Mouse (Mus musculus) forebrain, postnatal 0 days (tissue): ENCODE measurements around the gene Ankmy2. TPM values are rescaled to one million over a fixed set of nuclear protein-coding genes. Genes with fewer than 3 reads are reported as not detected.

Experiments used
- ATAC-seq: fragments of 200-750 bp; cut with Nextera tagmentation; 2 replicates; pipeline ENCODE4 v1.8.0; 2017; ENCODE audit warnings: mild to moderate bottlenecking, moderate library complexity
- DNase-seq: peaks from one replicate; pipeline ENCODE4 v3.0.0-alpha.2; 2015
- H3K27ac ChIP-seq: fragments of 300-500 bp; sonication (generic); 2 replicates; pipeline ENCODE4 v1.5.1; 2014; ENCODE audit warnings: low read depth, mild to moderate bottlenecking, antibody characterized with exemption, low read length, moderate library complexity, mixed read lengths
- H3K27me3 ChIP-seq: fragments of 300-500 bp; sonication (generic); 2 replicates; pipeline ENCODE4 v1.6.1; 2014; ENCODE audit warnings: mild to moderate bottlenecking, low read length, mixed read lengths; ENCODE audit not compliant: insufficient read depth
- H3K36me3 ChIP-seq: fragments of 300-500 bp; sonication (generic); 2 replicates; pipeline ENCODE4 v1.6.1; 2014; ENCODE audit warnings: mild to moderate bottlenecking, moderate library complexity; ENCODE audit not compliant: insufficient read depth
- H3K4me1 ChIP-seq: fragments of 300-500 bp; sonication (generic); 2 replicates; pipeline ENCODE4 v1.6.1; 2014; ENCODE audit warnings: antibody characterized with exemption; ENCODE audit not compliant: insufficient read depth
- H3K4me2 ChIP-seq: fragments of 300-500 bp; sonication (generic); 2 replicates; pipeline ENCODE4 v1.6.1; 2014; ENCODE audit warnings: low read depth, mild to moderate bottlenecking, moderate library complexity
- H3K4me3 ChIP-seq: fragments of 300-500 bp; sonication (generic); 2 replicates; pipeline ENCODE4 v1.5.1; 2014; ENCODE audit warnings: low read depth, low read length, mixed read lengths
- H3K9ac ChIP-seq: fragments of 300-500 bp; sonication (generic); 2 replicates; pipeline ENCODE4 v1.6.1; 2014; ENCODE audit warnings: mild to moderate bottlenecking
- H3K9me3 ChIP-seq: fragments of 300-500 bp; sonication (generic); 2 replicates; pipeline ENCODE4 v1.6.1; 2016; ENCODE audit warnings: low read length
- CTCF ChIP-seq: sonication (generic); IDR thresholded peaks from 2 replicates; pipeline ENCODE4 v1.5.1; 2016; ENCODE audit warnings: antibody characterized with exemption, control low read depth, low read depth
- WGBS: fragments of 180-500 bp; shearing (Covaris S2); extraction: QIAGEN DNeasy Blood & Tissue Kit; methylation state at CpG from one replicate; pipeline ENCODE4 v1.1.7; 2014; 5-methylcytosine and 5-hydroxymethylcytosine counted together
- polyA plus RNA-seq: library from polyadenylated mRNA; unstranded; fragments of >200 nt; fragmentation: Nextera tagmentation; extraction: Ambion mirVana; gene quantifications from 2 replicates; pipeline ENCODE4 v1.2.1, GENCODE M21; 2015
- total RNA-seq: library from RNA; depleted of rRNA; stranded (reverse); fragments of >200 nt; gene quantifications from 2 replicates; pipeline ENCODE4 v1.2.3, GENCODE M21; 2014

Ankmy2 gene
- total and polyA plus RNA-seq, 2 experiments from 2014 or later, result 77.7 to 78.6 TPM

DNA sequence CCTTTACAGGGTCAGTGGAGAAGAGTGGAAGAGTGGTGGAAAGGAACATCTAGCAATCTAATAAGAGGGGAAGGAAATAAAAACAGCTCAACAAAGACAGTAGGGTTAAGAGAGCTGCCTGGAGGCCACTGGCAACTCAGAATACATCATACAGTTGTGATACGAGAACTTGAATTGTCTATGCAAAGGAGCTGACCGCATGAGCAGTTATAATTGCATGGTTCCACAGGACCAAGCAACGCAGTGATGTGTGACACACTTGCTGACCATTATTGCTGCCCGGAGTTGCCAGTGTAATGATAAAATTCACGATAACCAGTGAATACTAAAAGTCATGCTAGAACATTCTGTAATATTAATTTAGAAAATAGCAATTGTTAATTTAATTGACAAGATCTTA is 30.9 kb upstream of the Ankmy2 start:
- DNase-seq (no peak), ATAC-seq (no peak)
- no peak for TF ChIP-seq CTCF
- Histone ChIP-seq H3K9ac (no peak overlapping the region), H3K4me1 (no peaks in the 10 kb centered on the region), H3K36me3 (peaks cover 33% of the 10 kb centered on the region), H3K27ac (no peak overlapping the region), H3K4me2 (no peak overlapping the region), H3K4me3 (no peak overlapping the region), H3K9me3 (no peaks in the 10 kb centered on the region), H3K27me3 (no peaks in the 10 kb centered on the region)
- 94% methylated on average over 5 of the region's 5 CpGs for WGBS

DNA sequence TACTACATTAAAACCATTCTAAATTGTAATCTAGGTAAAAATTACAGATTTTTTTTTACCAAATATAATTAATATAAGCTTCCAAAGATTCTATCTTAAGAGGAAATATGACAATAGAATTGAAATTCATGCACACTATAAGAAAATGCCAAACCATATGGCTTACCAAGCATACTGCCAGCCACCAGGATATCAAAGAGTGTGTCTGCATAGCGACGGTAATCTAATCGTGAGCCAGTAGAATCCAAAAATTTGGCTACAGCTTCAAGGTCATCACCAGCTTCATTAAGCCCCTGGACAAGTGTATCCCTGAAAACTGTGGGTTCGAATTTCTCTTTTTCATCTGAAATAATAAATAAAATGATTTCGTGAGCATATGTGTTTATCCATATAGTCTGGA is 27.1 kb upstream of the Ankmy2 start:
- 72% methylated on average over 5 of the region's 5 CpGs for WGBS
- H3K9ac ChIP-seq, result no peak overlapping the region
- no peaks in the 10 kb centered on the region for H3K27me3 ChIP-seq
- no peak for ATAC-seq
- no peak for DNase-seq
- H3K4me1 ChIP-seq, result no peaks in the 10 kb centered on the region
- H3K4me2 ChIP-seq, result no peak overlapping the region
- no peak overlapping the region for H3K4me3 ChIP-seq
- H3K27ac ChIP-seq, result no peak overlapping the region
- peaks cover 31% of the 10 kb centered on the region for H3K36me3 ChIP-seq
- H3K9me3 ChIP-seq, result no peaks in the 10 kb centered on the region
- no peak for TF ChIP-seq CTCF

DNA sequence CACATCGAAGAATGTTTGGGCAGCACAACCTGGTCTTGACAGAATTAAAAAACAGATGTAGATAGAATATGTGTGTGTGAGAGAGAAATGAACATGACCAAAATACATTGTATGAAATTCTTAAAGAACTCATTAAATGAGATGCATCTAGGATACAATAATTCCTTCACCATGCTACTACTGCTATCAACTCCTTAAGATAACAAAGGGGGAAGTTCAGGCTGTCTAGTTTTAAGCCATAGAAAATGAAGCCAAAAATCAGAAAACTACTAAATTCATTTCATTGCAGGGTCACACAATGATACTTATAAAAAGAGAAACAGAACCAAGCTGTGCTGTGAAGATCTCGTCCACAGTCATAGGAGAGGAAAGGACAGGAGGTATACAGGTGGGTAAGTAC is 24.7 kb upstream of the Ankmy2 start:
- H3K4me2 ChIP-seq, result no peak overlapping the region
- WGBS, result 91% methylated on average over 2 of the region's 2 CpGs
- no peaks in the 10 kb centered on the region for H3K4me1 ChIP-seq
- ATAC-seq (no peak), DNase-seq (no peak)
- no peak overlapping the region for H3K4me3 ChIP-seq
- H3K9ac ChIP-seq, result no peak overlapping the region
- H3K36me3 ChIP-seq, result peaks cover 34% of the 10 kb centered on the region
- no peaks in the 10 kb centered on the region for H3K9me3 ChIP-seq
- H3K27me3 ChIP-seq, result no peaks in the 10 kb centered on the region
- no peak overlapping the region for H3K27ac ChIP-seq
- no peak for TF ChIP-seq CTCF

DNA sequence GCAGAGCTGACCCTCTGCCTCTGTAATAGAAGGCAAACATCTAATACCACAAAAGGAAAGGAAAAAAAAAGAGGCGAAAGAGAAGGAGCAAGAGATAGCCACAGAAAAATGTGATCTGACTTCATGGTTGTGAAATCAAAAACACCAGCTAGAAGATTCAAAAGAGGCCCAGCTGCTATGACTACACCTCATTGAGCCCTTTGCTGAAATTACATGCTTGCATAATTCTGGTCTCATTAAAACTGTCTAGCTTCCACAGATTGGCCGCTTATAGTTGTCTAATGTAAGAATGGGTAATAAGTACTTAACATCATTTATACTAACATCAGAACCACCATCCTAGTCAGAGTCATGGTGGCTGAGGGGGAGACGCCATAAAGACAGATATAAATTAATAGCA is 24.2 kb upstream of the Ankmy2 start:
- peak; percentile 27; the same call in 1 of the 2 replicates for ATAC-seq
- H3K27ac ChIP-seq, result no peak overlapping the region
- TF ChIP-seq CTCF, result no peak
- peaks cover 34% of the 10 kb centered on the region for H3K36me3 ChIP-seq
- 60% methylated on average over 3 of the region's 3 CpGs for WGBS
- H3K4me1 ChIP-seq, result no peaks in the 10 kb centered on the region
- H3K4me3 ChIP-seq, result no peak overlapping the region
- no peak for DNase-seq
- H3K27me3 ChIP-seq, result no peaks in the 10 kb centered on the region
- H3K9ac ChIP-seq, result no peak overlapping the region
- H3K4me2 ChIP-seq, result no peak overlapping the region
- H3K9me3 ChIP-seq, result no peaks in the 10 kb centered on the region

DNA sequence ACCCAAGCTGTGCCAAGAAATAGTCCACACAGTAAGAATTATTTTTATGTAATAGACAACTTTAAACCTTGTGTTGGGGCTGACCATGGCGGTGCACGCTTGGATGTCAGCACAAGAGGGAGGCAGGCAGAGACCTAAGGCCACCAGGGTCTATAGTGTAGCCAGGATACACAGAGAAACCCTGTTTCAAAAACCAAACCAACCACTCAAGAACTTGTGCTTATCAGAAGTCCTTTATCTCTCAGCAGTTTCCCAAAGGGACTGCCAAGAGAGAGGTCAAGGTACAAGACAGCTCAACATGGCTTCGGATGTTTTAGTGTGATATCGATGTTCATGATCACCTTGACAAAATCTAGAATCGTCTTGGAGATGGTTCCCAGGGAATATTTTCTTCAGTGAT is 23.4 kb upstream of the Ankmy2 start:
- 94% methylated on average over 5 of the region's 5 CpGs for WGBS
- no peak for ATAC-seq

GRCm38 (mm10) chr12:36134111-36134510 is 22.8 kb upstream of the Ankmy2 start:
- WGBS, result 93% methylated on average over 5 of the region's 5 CpGs
- H3K4me3 ChIP-seq, result no peak overlapping the region
- H3K27me3 ChIP-seq, result no peaks in the 10 kb centered on the region
- peaks cover 35% of the 10 kb centered on the region for H3K36me3 ChIP-seq
- no peaks in the 10 kb centered on the region for H3K9me3 ChIP-seq
- TF ChIP-seq CTCF, result no peak
- DNase-seq (no peak), ATAC-seq (no peak)
- H3K4me2 ChIP-seq, result no peak overlapping the region
- no peak overlapping the region for H3K27ac ChIP-seq
- no peak overlapping the region for H3K9ac ChIP-seq
- no peaks in the 10 kb centered on the region for H3K4me1 ChIP-seq

More for the DNA sequence above, 23.4 kb upstream of the Ankmy2 start:
- no peaks in the 10 kb centered on the region for H3K4me1 ChIP-seq
- no peak for DNase-seq
- no peaks in the 10 kb centered on the region for H3K9me3 ChIP-seq
- H3K4me2 ChIP-seq, result no peak overlapping the region
- no peak overlapping the region for H3K4me3 ChIP-seq
- TF ChIP-seq CTCF, result no peak
- H3K9ac ChIP-seq, result no peak overlapping the region
- peaks cover 34% of the 10 kb centered on the region for H3K36me3 ChIP-seq
- no peaks in the 10 kb centered on the region for H3K27me3 ChIP-seq
- H3K27ac ChIP-seq, result no peak overlapping the region

DNA sequence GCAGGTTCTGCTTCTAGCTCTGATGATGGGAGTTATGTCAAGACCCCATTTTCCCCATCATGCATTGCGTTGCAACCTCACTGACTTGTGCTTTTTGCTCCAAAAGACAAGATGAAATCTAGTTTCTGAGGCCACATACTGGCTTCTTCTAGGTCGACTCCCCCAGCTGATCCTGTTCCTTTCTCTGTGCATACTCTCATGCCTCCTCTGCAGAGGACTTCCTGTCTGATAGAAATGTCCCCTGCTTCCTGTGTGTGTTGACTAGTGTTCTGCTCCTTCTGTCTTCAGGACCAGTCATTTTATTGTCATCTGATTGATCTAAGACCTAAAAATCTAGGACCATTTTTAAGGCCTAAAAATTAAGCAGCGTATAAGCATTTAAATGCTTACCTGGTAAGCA is 21.5 kb upstream of the Ankmy2 start:
- no peak overlapping the region for H3K4me2 ChIP-seq
- no peak overlapping the region for H3K9ac ChIP-seq
- no peak for ATAC-seq
- no peak for TF ChIP-seq CTCF
- 92% methylated on average over 3 of the region's 3 CpGs for WGBS
- DNase-seq, result no peak
- H3K27ac ChIP-seq, result no peak overlapping the region
- H3K9me3 ChIP-seq, result no peaks in the 10 kb centered on the region
- H3K36me3 ChIP-seq, result peaks cover 29% of the 10 kb centered on the region
- no peak overlapping the region for H3K4me3 ChIP-seq
- no peaks in the 10 kb centered on the region for H3K4me1 ChIP-seq
- no peaks in the 10 kb centered on the region for H3K27me3 ChIP-seq

- no peak for TF ChIP-seq CTCF
- no peak for ATAC-seq
Measured at GRCm38 (mm10) chr12:36136285-36136684, 20.6 kb upstream of the Ankmy2 start.

More at GRCm38 (mm10) chr12:36136285-36136684, 20.6 kb upstream of the Ankmy2 start:
- no peaks in the 10 kb centered on the region for H3K4me1 ChIP-seq
- no peak overlapping the region for H3K27ac ChIP-seq
- H3K36me3 ChIP-seq, result peaks cover 22% of the 10 kb centered on the region
- H3K4me3 ChIP-seq, result no peak overlapping the region
- H3K27me3 ChIP-seq, result no peaks in the 10 kb centered on the region
- H3K9me3 ChIP-seq, result no peaks in the 10 kb centered on the region
- H3K9ac ChIP-seq, result no peak overlapping the region
- H3K4me2 ChIP-seq, result no peak overlapping the region
- no peak for DNase-seq
- 98% methylated on average over 8 of the region's 8 CpGs for WGBS
